Mouse (Mus musculus) midbrain, embryonic 15.5 days (tissue): ENCODE data around the gene Olfr774. TPM values are rescaled to one million over a fixed set of nuclear protein-coding genes. Genes with fewer than 3 reads are reported as not detected.
"Not testable (repeated sequence)": the region's sequence is repeated elsewhere in the genome, so short reads cannot be mapped to it uniquely, and the experiment has no call there.

Experiments
- ATAC-seq: fragments of 200-750 bp; cut with Nextera tagmentation; replicated peaks from 2 replicates; pipeline ENCODE4 v1.8.0; 2017; ENCODE audit warnings: moderate TSS enrichment
- H3K27ac ChIP-seq: fragments of 300-500 bp; sonication (generic); 2 replicates; pipeline ENCODE4 v1.5.1; 2015; ENCODE audit warnings: mild to moderate bottlenecking, inconsistent platforms
- H3K27me3 ChIP-seq: fragments of 300-500 bp; sonication (generic); replicated peaks from 2 replicates; pipeline ENCODE4 v1.6.1; 2015; ENCODE audit warnings: inconsistent platforms
- H3K36me3 ChIP-seq: fragments of 300-500 bp; sonication (generic); replicated peaks from 2 replicates; pipeline ENCODE4 v1.6.1; 2015; ENCODE audit warnings: inconsistent platforms
- H3K4me1 ChIP-seq: fragments of 300-500 bp; sonication (generic); 2 replicates; pipeline ENCODE4 v1.6.1; 2015; ENCODE audit warnings: inconsistent platforms
- H3K4me2 ChIP-seq: fragments of 300-500 bp; sonication (generic); 2 replicates; pipeline ENCODE4 v1.6.1; 2015; ENCODE audit warnings: inconsistent platforms, mild to moderate bottlenecking, moderate library complexity
- H3K4me3 ChIP-seq: fragments of 300-500 bp; sonication (generic); 2 replicates; pipeline ENCODE4 v1.5.1; 2015; ENCODE audit warnings: mild to moderate bottlenecking, inconsistent platforms
- H3K9ac ChIP-seq: fragments of 300-500 bp; sonication (generic); 2 replicates; pipeline ENCODE4 v1.6.1; 2015; ENCODE audit warnings: mild to moderate bottlenecking, inconsistent platforms
- H3K9me3 ChIP-seq: fragments of 300-500 bp; sonication (generic); 2 replicates; pipeline ENCODE4 v1.6.1; 2016; ENCODE audit warnings: inconsistent platforms
- WGBS: fragments of 180-500 bp; shearing (Covaris S2); methylation state at CpG from one replicate; pipeline ENCODE4 v1.1.7; 2015; ENCODE audit warnings: mixed read lengths; 5-methylcytosine and 5-hydroxymethylcytosine counted together
- polyA plus RNA-seq: library from polyadenylated mRNA; unstranded; fragments of >200 nt; fragmentation: Nextera tagmentation; extraction: Ambion mirVana; gene quantifications from 2 replicates; pipeline ENCODE4 v1.2.1, GENCODE M21; 2015

The Olfr774 gene
- polyA plus RNA-seq, result not detected in 2 replicates

DNA sequence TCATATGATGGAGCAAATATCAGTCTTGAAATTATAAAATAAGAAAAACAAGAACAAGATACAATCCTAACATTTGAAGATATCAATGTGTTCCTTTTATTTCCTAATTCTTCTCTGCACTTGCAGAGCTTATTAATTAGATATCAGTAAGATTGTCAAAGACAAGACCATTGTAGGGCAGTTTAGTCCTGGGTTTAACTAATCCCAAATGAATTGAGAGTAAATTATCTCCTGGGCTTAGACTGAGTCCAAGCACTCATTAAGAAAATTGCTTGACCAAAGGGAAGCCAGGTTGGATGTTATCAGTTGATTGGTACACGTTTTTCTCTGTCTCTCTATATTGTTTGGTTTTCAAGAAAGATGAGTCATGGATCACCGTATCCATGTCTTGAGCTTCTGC lies at the start of gene Olfr774:
Gene Olfr774, plus strand, starts transcription at position 301 of the 400 bp plus-strand sequence.
- H3K9me3 ChIP-seq, result peaks cover 3% of the 10 kb centered on the region; the same call in 1 of the 2 replicates
- no peak within 1 kb of the TSS for H3K4me3 ChIP-seq
- no peak within 1 kb of the TSS for H3K9ac ChIP-seq
- WGBS, result 82% methylated on average over 2 of the region's 2 CpGs
- ATAC-seq, result no peak
- no peaks in the 10 kb centered on the region for H3K4me1 ChIP-seq
- no peaks in the 10 kb centered on the region for H3K27me3 ChIP-seq
- no peak within 1 kb of the TSS for H3K27ac ChIP-seq
- H3K36me3 ChIP-seq, result no peaks in the 10 kb centered on the region
- H3K4me2 ChIP-seq, result no peak within 1 kb of the TSS

DNA sequence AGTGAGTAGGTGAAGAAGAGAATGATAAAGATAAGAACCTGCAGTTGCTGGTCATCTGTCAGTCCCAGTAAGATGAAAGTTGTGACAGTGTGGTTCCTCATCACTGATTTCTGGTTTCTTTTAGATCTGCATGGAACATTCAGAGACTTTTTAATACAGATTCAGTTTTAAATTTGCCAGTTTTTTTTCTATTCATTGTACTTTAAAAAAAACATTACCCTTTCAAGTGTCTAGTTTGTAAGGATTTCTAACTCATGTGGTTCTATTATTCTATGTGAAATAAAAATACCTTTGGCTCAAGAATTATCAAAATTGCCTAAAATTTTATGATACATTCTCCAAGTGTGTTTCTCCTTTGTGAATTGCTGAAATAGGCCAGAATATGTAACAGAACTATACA lies 48.7 kb upstream of the Olfr774 start, which contains the start of gene Olfr773:
Gene Olfr773, minus strand, starts transcription at position 101 of the 400 bp plus-strand sequence.
- not testable (repeated sequence) for H3K4me2 ChIP-seq, H3K36me3 ChIP-seq, H3K27ac ChIP-seq, H3K9ac ChIP-seq, H3K9me3 ChIP-seq, H3K27me3 ChIP-seq, ATAC-seq, H3K4me1 ChIP-seq, H3K4me3 ChIP-seq

DNA sequence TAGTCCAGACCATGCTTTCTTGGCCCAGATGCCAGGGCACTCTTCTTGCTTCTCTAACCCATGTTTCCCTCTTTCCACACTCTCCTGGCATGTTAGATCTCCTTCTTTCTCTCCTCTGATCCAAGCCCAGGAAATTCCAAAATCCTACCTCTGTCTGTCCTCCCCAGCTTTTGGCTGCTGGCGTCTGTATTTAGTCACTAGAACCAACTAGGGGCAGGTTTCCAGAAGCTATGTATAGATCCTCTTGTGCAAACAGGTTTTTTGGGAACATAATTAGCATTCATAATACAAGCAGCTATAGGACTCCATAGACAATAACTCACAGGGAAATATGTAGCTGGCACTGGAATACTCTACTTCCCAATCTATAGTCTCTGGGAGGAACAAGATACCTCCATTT lies 5.3 kb upstream of the Olfr774 start:
- H3K27ac ChIP-seq, result no peak overlapping the region
- WGBS, result 80% methylated on average over 1 of the region's 1 CpGs
- H3K4me1 ChIP-seq, result no peaks in the 10 kb centered on the region
- H3K4me3 ChIP-seq, result no peak overlapping the region
- H3K4me2 ChIP-seq, result no peak overlapping the region
- no peak for ATAC-seq
- H3K27me3 ChIP-seq, result no peaks in the 10 kb centered on the region
- H3K9me3 ChIP-seq, result peaks cover 3% of the 10 kb centered on the region; the same call in 1 of the 2 replicates
- no peaks in the 10 kb centered on the region for H3K36me3 ChIP-seq
- no peak overlapping the region for H3K9ac ChIP-seq

DNA sequence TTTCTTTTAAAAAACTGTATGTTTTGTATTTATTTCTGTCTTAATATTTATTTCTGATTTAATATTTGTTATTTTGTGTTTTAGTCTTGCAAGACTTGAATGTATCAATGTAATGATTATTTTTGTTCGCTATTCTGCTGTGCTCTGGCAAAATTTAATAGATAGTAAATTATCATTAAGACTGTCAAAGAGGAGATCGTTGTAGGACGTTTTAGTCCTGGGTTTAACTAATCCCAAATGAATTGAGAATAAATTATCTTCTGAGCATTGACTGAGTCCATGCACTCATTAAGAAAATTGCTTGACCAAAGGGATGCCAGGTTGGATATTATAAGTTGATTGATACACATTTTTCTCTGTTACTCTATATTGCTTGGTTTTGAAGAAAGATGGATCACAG lies 12.1 kb downstream of the Olfr774 start, which contains the start of gene Olfr775:
Gene Olfr775, plus strand, starts transcription at position 301 of the 400 bp plus-strand sequence.
- H3K4me3 ChIP-seq, result no peak within 1 kb of the TSS
- H3K9me3 ChIP-seq, result no peaks in the 10 kb centered on the region
- H3K27me3 ChIP-seq, result no peaks in the 10 kb centered on the region
- ATAC-seq, result no peak
- no peak within 1 kb of the TSS for H3K27ac ChIP-seq
- WGBS, result 66% methylated on average over 3 of the region's 3 CpGs
- no peak within 1 kb of the TSS for H3K9ac ChIP-seq
- no peak within 1 kb of the TSS for H3K4me2 ChIP-seq
- H3K4me1 ChIP-seq, result no peaks in the 10 kb centered on the region
- H3K36me3 ChIP-seq, result no peaks in the 10 kb centered on the region

DNA sequence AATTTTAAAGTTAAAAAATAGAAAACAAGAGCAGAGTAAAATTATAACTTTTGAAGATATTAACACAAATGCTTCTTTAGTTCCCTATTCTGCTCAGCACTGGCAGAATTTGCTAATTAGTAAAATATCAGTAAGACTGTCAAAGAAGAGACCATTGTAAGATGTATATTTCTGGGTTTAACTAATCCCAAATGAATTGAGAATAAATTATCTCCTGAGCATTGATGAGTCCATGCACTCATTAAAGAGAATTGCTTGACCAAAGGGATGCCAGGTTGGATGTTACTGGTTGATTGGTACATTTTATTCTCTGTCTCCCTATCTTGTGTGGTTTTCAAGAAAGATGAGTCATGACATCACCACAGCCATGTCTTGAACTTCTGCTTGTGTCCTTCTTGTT lies 22.8 kb downstream of the Olfr774 start, which contains the start of gene Olfr776:
Gene Olfr776, plus strand, starts transcription at position 301 of the 400 bp plus-strand sequence.
- H3K4me2 ChIP-seq, result no peak within 1 kb of the TSS
- no peaks in the 10 kb centered on the region for H3K27me3 ChIP-seq
- no peaks in the 10 kb centered on the region for H3K9me3 ChIP-seq
- no peak within 1 kb of the TSS for H3K9ac ChIP-seq
- ATAC-seq, result no peak
- H3K36me3 ChIP-seq, result no peaks in the 10 kb centered on the region
- no peak within 1 kb of the TSS for H3K4me3 ChIP-seq
- H3K4me1 ChIP-seq, result no peaks in the 10 kb centered on the region
- no peak within 1 kb of the TSS for H3K27ac ChIP-seq

DNA sequence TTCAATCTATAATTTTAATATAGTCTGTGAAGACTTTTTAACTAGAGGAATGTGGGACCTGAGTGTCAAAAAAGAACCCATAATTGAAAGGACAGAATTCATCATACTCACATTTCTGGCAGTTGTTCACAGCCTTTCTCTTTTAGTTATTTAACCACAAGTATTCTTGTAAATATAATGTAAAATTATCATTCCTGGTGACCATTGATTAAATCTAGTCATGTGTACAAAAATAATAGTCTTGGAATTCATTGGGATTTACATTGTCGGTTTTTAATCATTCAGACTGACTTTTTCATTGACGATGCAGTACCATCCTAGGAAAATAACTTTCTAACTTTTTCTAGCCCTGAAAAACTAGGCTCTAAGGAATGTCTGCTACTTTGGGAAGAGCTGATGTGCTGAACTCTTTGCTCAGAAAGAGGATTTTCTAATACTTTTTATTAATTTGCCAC lies 35.1 kb downstream of the Olfr774 start, which contains the start of gene Olfr777:
Gene Olfr777, minus strand, starts transcription at position 405 of the 455 bp plus-strand sequence.
- Histone ChIP-seq H3K36me3 (no peaks in the 10 kb centered on the region), H3K27me3 (no peaks in the 10 kb centered on the region), H3K27ac (no peak within 1 kb of the TSS), H3K4me1 (no peaks in the 10 kb centered on the region), H3K4me3 (no peak within 1 kb of the TSS), H3K4me2 (no peak within 1 kb of the TSS), H3K9me3 (no peaks in the 10 kb centered on the region), H3K9ac (no peak within 1 kb of the TSS)
- no peak for ATAC-seq
- 86% methylated on average over 2 of the region's 2 CpGs for WGBS

Other genes starting within 250 kb of the Olfr774 start
- gene Olfr9, start 246.8 kb upstream of the Olfr774 start, polyA plus RNA-seq, result not detected in 2 replicates
- gene Olfr763, start 225.4 kb upstream of the Olfr774 start, polyA plus RNA-seq, result not detected in 2 replicates
- not detected in 2 replicates for gene Olfr764-ps1, start 196.3 kb upstream of the Olfr774 start, polyA plus RNA-seq
- not detected in 2 replicates for gene Olfr765, start 186.2 kb upstream of the Olfr774 start, polyA plus RNA-seq
- not detected in 2 replicates for gene Olfr766-ps1, start 167.2 kb upstream of the Olfr774 start, polyA plus RNA-seq
- gene Olfr767, start 153.3 kb upstream of the Olfr774 start, polyA plus RNA-seq, result not detected in 2 replicates
- gene Olfr768, start 136.8 kb upstream of the Olfr774 start, polyA plus RNA-seq, result not detected in 2 replicates
- not detected in 2 replicates for gene Olfr769, start 118.3 kb upstream of the Olfr774 start, polyA plus RNA-seq
- not detected in 2 replicates for gene Olfr770, start 97.2 kb upstream of the Olfr774 start, polyA plus RNA-seq
- gene Olfr771, start 71.5 kb upstream of the Olfr774 start, polyA plus RNA-seq, result not detected in 2 replicates
- not detected in 2 replicates for gene Olfr772, start 58.3 kb upstream of the Olfr774 start, polyA plus RNA-seq
- gene Olfr773, start 48.8 kb upstream of the Olfr774 start, polyA plus RNA-seq, result not detected in 2 replicates
- not detected in 2 replicates for gene Olfr775, start 12.2 kb downstream of the Olfr774 start, polyA plus RNA-seq
- not detected in 2 replicates for gene Olfr776, start 22.9 kb downstream of the Olfr774 start, polyA plus RNA-seq
- not detected in 2 replicates for gene Olfr777, start 35.3 kb downstream of the Olfr774 start, polyA plus RNA-seq
- gene Olfr780, start 81.9 kb downstream of the Olfr774 start, polyA plus RNA-seq, result not detected in 2 replicates
- not detected in 2 replicates for gene Olfr781, start 92.7 kb downstream of the Olfr774 start, polyA plus RNA-seq
- not detected in 2 replicates for gene Olfr782, start 112.6 kb downstream of the Olfr774 start, polyA plus RNA-seq
- 0.09 TPM in 2 replicates for gene Olfr784, start 147.9 kb downstream of the Olfr774 start, polyA plus RNA-seq
- not detected in 2 replicates for gene Olfr785, start 169.2 kb downstream of the Olfr774 start, polyA plus RNA-seq
- not detected in 2 replicates for gene Olfr786, start 191.1 kb downstream of the Olfr774 start, polyA plus RNA-seq
- not detected in 2 replicates for gene Olfr787, start 225.7 kb downstream of the Olfr774 start, polyA plus RNA-seq
- not detected in 2 replicates for gene Olfr788, start 234.8 kb downstream of the Olfr774 start, polyA plus RNA-seq
- gene Olfr789, start 248.5 kb downstream of the Olfr774 start, polyA plus RNA-seq, result not detected in 2 replicates